Mouse (Mus musculus): ENCODE measurements around the gene Sgip1.

The Sgip1 gene

DNA sequence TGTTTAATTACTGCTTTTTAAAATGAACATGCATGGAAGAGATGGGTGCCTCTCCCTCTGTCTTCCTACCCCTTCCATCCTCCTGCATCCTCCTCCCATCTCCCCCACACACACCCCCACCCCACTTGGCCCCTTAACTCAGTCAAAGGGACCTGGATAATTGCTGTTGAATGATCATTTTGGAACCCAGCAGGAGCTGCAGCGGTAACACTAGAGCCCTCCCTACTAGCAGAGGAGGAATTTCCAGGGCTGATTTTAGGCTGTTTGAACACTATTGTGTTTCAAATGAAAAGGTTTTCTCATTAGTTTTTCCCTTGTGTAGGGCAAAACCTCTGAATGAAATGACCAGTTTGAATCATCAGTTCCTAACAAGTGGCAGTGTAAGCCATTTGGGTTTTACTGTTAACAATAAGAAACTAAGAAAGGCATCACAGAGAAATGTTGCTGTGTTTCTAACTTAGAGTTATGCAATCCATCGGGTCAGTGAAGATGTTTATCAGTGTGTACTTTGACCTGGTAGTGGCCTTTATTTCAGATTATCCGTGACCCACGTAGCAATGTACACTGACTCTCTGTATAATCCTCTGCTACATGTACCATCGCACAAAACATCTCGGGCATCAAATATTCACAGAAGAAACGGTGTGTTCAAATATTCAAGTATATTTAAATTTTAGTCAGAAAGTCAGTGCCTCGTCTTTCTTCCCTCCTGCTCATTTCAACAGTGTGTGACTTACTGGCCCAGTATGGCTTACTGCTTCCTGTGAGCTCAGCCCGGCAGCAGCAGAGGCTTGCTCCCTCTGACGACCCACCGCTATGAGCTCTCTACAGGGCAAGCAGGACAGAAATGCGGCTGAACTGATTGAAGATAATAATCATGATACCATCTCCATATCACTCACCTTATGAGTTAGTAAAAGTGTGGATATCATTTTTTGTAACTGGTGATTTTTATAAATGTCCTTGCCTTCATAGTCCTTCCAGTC lies 235.5 kb downstream of the Sgip1 start:
- DNase-seq (ENCODE audit: low read depth in 2 of 2, low spot score in 2 of 2) = no peak

DNA sequence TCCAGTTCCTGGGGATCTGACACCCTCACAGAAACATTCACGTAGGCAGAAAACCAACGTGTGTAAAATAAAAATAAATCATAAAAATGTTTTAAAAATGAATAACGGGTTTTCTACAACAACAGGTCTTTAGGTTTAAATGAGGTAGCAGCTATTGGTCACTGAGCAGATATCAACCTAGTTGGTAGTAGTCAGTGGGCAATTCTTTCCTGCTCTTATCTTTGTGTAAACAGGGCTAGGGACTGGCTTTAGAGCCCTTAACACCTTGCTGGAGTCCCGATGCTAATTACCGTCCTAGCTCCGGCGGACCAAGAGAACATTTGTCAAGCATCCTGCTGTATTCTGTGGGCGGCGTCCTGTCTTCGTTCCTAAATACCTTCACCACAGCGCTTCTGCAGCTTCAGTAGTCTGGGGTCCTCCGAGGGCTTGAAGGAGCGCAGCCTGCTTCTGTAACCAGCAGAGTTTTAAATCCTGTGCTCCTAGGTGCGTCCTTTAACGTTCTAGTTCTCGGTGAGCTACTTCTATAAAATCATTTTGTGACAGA lies 236.8 kb downstream of the Sgip1 start:
- no peak for DNase-seq (ENCODE audit: low read depth in 2 of 2, low spot score in 2 of 2)

DNA sequence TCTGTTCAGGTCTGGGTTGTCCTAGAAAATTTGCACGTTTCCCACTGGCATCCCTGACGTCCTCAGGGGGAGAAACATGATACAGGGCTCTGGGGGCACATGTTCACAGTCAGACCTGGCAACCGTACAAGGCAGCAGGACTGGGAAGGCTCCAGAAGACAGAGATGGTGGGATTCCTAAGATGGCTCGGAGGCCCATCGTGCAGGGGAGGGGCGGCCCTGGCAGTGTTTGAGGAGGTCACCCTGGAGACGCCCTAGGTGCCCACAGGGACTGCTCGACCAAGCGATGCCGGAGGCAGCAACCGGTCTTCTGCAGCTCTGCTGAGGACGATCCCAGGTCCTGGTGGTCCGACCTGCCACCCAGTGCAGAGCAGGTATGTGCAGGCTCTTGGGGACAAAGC lies 237.3 kb downstream of the Sgip1 start, which contains the start of gene Tctex1d1:
TSS of gene Tctex1d1 (plus strand) at position 167 of the 400 bp plus-strand sequence.
- no peak for DNase-seq (ENCODE audit: low read depth in 2 of 2, low spot score in 2 of 2)

DNA sequence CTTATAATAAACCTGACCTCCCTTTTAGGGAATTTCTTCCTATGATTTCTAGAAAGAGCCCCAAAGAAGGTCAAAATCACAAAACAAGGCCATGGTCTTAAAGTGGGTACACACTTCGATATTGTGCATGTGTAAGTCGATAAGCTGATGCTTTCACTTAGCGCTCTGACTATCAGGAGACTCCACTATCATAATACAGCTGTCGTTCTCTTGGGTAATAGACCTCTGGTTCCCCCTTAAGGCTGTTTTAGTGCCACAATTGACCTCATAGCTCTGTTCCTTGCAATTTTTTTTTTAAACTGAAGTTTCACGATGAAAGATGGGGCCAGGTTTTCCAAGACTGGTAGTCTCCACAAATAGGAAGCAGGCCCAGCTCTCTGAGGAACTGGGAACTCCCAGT lies 238.3 kb downstream of the Sgip1 start:
- DNase-seq (ENCODE audit: low read depth in 2 of 2, low spot score in 2 of 2) = no peak

DNA sequence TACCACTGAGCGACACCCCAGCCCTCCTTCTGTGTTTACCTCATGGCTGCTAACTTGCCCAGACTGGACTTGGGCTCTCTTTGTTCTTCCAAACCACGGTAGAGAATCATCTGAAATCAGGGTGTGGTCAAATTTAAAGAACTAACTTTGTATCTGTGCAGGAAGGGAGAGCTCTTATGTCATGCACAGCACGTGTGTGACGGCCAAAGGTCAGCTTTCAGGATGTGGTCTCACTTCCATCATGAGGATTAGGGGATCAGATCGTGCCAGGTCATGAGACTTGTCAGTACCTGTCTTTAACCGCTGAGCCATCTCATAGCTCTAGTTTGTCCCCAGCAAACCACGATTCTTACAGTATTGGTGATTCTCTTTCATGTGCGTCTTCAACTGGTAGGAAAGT lies 240.6 kb downstream of the Sgip1 start:
- DNase-seq (ENCODE audit: low read depth in 2 of 2, low spot score in 2 of 2) = no peak

DNA sequence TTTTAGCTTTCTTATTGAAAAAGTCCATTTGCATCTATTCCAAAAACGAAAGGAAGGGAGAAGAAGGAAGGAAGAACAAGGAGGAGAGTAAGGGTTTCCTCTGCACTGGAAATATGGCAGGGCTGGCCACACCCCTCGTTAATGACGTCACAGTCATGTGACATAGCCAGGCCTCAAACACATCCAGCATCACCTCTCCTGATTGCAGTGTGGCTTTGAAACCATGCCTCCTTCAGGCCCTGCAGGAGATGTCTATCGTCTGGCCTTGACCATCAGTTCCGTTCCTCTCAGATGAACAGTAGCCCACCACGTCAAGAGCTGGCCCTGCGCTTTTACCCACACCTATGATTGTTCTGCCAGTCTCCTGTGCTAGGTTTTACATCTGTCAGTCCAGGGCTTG lies 245.1 kb downstream of the Sgip1 start:
- no peak for DNase-seq (ENCODE audit: low read depth in 2 of 2, low spot score in 2 of 2)

DNA sequence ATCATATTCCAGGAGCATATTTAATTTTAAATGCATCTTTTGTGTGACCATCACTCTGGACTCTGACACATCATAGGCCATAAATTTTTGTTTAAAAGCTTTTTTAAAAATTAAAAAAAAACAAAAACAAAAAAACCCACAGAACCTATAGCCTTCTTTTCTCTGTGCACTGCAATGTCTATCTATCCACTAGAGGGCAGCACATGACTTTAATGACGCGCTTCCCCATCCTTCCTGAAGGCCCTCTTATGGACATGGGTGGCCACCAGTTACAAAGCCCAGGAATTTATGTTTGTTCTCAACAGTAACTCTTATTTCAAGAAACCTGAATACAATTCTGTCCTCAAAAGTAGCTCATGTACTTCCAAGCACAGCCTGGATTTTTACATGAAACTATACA lies 245.8 kb downstream of the Sgip1 start:
- DNase-seq (ENCODE audit: low read depth in 2 of 2, low spot score in 2 of 2) = peak in 1 of 2 experiments; percentile 61

DNA sequence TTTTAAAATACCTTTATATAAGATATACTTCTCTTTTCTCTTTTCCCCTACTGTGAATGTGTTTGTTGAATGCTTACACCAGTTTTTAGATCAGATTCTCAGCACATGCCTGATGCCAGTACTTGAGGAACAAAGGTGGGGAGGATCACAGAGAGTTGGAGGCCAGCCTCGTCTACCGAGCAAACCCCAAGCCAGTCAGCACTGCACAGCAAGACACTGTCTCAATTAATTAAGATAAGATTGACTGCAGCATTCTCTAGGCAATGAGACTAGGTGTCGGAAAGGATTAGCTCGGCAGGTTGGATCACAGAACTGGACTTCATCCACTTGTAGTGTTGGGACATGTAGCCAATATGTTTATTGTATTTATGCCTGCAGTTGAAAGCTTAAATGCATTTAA lies 246.2 kb downstream of the Sgip1 start:
- no peak for DNase-seq (ENCODE audit: low read depth in 2 of 2, low spot score in 2 of 2)

DNA sequence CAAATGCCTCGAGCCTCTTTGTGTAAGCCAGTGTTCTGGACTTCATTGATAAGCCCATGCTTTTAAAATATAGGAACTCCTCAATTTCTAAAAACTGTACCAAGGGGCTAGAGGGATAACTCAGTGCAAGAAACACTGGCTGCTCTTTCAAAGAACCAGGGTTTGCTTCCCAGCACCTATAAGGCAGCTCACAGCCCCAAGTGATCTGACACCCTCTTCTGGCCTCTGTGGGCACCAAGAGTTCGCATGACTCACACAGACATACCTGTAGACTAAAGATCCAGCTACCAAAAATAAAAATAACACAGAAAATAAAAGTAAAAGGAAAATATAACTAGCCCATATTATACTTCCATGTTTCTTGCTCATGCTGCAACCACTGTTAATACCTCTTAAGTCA lies 246.7 kb downstream of the Sgip1 start:
- no peak for DNase-seq (ENCODE audit: low read depth in 2 of 2, low spot score in 2 of 2)

DNA sequence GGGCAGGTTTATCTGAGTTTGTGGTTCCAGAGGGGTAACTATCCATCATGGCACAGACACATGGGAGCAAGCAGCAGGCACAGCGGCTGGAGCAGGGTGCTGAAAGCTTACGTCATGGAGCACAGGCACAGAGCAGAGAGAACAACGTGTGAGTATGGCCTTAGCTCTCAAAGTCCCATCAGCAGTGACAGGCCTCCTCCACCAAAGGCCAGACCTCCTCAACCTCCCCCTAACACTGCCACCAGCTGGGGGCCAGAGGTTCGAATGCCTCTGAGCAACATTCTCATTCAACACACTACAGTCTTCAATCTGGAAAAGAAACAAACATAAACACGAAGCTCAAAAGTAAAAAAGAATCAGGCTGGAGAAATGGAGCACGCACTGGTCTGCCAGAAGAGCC lies 247.4 kb downstream of the Sgip1 start:
- no peak for DNase-seq (ENCODE audit: low read depth in 2 of 2, low spot score in 2 of 2)

DNA sequence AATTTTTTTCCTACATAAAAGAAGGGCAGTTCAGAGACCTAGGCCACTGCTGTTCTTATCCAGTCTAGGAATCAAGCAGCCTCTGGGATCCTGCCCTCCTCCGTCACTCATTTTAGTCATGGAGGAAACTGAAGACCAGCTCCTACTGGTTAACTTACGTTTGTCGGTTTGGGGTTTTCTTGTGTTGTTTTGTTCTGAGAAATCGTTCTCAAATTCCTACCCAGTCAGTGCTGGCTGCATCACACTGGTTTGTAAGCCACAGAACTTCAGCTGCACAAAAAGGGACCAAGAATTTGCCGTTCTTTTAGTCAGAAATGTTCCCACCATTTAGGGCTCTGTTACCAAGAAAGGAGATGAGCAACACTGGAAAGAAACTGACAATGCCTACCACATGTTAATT lies 248.3 kb downstream of the Sgip1 start:
- DNase-seq (ENCODE audit: low read depth in 2 of 2, low spot score in 2 of 2) = peak in 1 of 2 experiments; percentile 40

DNA sequence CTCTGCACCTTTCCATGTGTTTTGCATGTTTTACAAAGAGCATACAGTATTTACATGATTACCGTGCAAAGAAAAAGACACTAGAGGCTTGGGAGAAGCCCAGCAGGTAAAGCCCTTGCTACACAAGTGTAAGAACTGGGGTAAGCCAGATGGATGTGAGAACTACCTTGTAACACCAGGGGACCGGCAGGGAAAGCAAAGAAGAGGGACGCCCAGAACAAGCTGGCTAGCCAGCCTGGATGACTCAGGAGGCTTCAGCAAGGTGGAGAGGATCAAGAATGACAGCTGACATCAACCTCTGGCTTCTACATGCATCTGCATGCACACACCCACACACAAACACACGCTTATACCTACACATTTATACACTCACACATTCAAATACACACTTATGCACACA lies 248.9 kb downstream of the Sgip1 start:
- no peak for DNase-seq (ENCODE audit: low read depth in 2 of 2, low spot score in 2 of 2)

DNA sequence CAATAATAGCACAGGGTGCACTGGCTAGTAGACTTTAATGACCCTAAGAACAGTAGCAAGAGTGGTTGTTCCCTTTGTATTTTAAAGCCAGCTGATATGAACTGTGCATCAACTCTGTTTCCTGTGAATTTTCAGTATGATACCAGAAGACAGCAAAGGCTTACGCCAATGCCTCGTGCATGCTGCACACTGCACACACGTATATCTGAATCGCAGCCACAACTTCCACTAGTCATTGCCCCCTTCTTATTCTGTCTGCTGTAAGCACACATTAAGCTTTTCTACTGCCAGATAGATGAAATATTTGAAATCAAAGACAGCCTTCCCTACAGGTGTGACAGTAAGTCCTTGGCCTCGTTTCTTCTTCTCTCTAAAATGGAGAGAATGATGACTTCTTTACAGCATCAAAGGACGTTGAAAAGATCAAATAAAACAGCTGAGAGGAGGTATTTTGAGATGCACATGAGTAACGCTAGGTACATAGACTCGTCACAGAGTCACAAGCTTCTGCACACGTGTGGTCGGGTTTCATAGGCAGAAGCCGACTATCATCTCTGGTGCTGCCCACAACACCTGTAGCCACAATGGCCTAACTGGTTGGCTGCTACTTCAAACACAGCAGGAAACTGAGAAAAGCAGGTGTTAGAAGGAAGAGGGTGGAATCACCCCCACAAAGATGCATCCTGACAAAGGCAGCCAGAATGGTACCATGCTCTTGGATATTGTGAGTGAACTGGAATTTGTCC lies 249.7 kb downstream of the Sgip1 start:
- peak; percentile 45 to 58 for DNase-seq (ENCODE audit: low read depth in 2 of 2, low spot score in 2 of 2)

DNA sequence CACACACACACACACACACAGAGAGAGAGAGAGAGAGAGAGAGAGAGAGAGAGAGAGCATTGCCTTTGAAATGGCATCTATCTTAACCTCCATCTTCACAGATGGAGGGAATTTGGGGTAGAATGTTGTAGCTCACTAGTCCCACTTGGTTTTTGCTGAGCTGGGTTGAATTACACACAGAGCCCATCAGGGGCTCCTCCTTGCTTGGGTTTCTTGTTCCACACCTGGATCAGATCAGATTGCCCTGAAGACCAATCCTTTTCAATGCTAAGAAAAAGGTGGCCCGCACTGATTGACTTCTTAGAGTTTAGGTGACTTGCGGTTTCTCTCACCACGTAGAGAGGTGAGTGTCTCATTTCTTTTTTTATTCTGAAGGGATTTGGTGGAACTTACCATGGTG lies 250.6 kb downstream of the Sgip1 start:
- no peak for DNase-seq (ENCODE audit: low read depth in 2 of 2, low spot score in 2 of 2)

DNA sequence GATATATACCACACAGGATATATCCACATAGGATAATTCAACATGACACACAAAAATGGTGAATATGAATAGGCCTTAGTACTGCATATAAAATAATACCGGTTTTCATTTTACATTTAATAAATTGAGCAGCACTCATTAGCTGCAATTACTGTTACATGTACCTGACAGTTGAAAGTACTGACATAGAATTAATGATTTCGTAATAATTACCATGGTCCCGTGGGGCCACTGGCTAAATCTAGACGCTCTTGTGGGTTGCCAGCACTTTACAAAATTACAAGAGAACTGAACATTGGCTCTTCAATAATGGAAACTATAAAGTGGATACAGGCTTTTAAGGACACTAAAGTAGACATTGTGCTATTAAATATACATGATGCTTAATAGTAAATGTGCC lies 263.6 kb downstream of the Sgip1 start:
- no peak for DNase-seq (ENCODE audit: low read depth in 2 of 2, low spot score in 2 of 2)

DNA sequence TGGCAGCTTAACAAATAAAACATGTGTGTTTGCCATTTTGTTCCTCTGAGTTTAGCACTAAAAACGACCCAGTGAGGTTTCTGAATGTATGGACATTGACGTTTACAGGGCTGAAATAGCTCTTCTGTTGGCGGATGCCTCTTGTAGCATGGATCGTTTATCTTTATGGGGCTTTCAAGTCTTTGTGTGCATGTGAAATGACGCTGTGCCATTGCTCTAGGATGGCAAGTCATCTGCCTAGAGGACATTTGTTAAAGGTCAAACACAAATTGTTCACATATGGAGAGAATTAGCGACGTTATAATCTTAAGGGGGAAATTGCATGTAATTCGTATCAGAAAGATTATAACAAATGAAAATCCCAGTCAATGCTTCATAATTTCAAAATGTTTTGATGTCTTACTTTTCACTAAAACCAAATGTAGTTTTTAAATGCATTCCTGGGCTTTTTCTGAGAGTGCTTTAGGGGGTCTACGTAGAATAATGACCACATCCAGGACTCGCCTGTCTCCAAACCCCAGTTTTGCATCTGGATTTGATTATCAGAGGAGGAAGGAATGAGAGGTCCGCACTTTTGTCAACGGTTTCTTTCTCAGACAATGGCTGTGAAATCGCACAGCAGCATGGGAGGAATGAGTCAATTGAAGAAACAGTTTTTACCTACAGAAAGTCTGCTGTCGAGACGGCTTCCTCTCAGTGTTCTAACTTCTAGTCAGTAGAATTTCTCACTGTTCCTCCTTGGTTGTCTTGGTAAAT lies 264.3 kb downstream of the Sgip1 start:
- no peak for DNase-seq (ENCODE audit: low read depth in 2 of 2, low spot score in 2 of 2)

DNA sequence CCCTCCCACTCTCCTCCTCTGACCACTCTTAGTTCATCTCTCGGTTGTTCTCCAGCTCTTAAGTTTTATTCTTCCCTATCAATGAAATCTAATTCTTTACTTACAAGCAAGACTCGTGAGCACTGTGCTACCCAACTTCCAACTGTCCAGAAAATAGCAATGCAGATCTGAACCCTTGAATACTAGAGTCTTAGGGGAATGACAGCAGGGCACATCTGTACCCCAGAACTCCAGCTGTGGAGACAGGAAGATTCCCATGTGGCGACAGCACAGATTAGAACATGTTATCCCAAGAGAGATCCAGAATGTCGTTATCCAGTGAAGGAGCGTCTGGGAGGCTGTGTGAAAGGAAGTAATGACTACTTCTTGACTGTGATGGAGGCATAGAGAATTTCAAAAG lies 265.2 kb downstream of the Sgip1 start:
- DNase-seq (ENCODE audit: low read depth in 2 of 2, low spot score in 2 of 2) = no peak

DNA sequence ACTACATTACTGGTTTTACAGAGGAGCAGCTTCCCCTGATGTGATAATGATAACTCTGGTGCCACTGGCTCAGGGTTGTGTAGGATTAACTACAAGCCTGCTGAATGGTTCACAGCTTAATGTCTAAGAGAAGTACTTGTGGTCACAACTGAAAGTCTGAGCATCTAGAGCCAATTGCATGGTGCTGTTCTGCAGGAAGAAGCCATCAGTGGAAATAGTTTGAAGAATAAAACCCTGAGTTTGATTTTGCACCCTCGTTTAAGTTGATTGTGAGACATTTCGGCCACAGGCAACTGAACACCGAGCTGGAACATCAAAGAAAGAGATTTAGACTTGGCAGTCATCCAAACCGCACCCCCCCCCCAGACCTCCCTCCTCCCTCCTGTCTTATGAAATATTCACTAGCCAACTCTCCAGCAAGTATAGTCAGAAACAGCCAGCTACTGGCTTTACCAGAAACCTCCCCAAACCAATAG lies 265.9 kb downstream of the Sgip1 start:
- DNase-seq (ENCODE audit: low read depth in 2 of 2, low spot score in 2 of 2) = peak in 1 of 2 experiments; percentile 18

DNA sequence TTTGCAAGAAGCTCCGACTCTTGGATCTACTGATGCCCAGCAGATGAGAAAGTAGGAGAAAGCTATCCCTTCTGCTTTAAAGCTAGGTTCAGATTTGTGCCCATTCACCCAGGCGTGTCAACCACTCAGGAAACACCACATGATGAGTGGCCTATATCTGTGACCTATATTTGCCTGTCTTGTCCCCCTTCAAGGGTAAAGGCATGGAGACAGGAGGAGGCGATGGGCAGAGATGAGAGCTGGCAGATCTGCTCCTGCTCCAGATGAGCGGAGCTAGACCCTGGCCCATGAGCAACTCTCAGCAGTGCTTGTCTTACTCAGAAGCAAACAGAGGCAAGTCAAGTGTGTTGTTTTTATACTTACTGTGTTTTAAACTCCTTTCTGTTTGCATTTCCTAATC lies 269.6 kb downstream of the Sgip1 start:
- DNase-seq (ENCODE audit: low read depth in 2 of 2, low spot score in 2 of 2) = no peak

DNA sequence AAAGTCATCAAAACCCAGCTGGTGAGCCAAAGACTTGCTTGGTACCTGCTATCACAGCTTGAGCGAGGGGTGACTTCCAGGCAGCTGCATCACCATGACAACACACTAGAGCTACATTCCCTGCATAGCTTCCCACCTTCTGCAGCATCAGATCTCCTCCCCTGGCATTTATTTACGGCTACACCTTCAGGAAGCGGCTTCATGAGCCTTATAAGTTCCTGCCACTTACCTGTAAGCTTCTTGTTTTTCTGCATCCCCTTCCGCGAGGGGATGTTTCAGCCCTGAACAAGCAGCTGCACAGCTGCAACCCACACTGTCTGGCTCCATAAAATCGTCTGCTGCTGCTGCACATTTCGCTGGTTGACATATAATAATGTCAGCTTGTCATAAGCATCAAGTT lies 270.7 kb downstream of the Sgip1 start:
- no peak for DNase-seq (ENCODE audit: low read depth in 2 of 2, low spot score in 2 of 2)

DNA sequence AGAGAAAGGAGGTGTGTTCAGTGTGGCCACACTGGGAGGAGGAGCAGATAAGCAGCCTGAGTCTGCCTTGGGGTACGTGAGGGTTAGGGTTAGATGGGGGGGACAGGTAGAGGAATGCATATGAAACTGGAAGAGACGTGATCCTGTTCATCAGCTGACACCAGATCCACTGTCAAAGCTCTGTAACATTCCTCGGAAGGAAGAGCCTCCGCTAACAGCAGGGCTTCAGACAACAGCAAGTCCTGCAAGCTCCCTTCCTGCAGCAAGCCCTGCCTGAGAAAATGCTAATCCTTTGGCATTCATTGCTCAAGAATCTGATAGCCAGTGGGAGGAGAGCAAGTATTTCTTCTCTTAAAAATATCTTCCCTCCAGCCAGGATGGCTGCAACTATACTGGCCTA lies 272.4 kb downstream of the Sgip1 start:
- DNase-seq (ENCODE audit: low read depth in 2 of 2, low spot score in 2 of 2) = no peak

Measured in CD8-positive naive resting alpha-beta T cell, adult 2 months (primary cell).